Mouse (Mus musculus): ENCODE measurements around the gene Chat.

GRCm38 (mm10) chr14:32369756-32370155 is 96.0 kb downstream of the Chat start:
- TF ChIP-seq CTCF (conservative IDR thresholded peaks at IDR 0.05; ENCODE audit: low read length) (no peak), NANOG (IDR thresholded peaks at IDR 0.05; ENCODE audit: borderline replicate concordance, low read length) (no peak), POU5F1 (IDR thresholded peaks at IDR 0.05; ENCODE audit: borderline replicate concordance, low read length) (no peak)

Measured in E14TG2a.4 (cell line).